Comparison of ENCODE assay signal across 39 mouse cellular contexts in the genomic region with DNA sequence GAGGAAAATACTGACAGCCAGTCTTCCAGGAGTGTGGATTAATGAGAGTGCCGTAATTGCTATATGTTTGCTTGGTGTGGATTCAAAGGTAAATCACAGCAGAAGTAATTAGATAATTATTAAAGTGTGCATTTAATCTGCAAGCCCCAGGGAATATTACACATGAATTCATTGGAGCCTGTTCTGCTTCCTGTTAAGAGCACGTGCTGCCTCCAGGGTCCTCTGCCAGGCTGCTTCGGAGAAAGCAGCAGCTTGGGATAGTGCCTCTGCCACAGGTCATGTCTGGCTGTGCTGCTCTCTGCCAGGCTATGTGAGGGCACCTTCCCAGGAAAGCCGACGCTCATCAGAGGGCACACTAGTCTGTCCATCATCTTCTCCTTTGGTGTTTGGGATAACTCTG. TPM values are rescaled to one million over a fixed set of nuclear protein-coding genes. Genes with fewer than 3 reads are reported as not detected.
A peak's percentile ranks its signal among the peaks of the same experiment; 100 is the strongest.
DNase-seq lines count a peak whose midpoint lies in the region; ATAC-seq lines count a peak whose summit lies in the region.
"Had no signal": no experiment of that assay in that cellular context is flagged by ENCODE, and none has a peak within 500 bp of the region (broad histone marks: within the 10 kb centered on the region; RNA-seq: fewer than 3 reads in every experiment).

No protein-coding gene starts in this region.

- peaks cover 27% of the 10 kb centered on the region for H3K4me1 ChIP-seq in forebrain, embryonic 14.5 days (ENCODE audit: control insufficient read depth, insufficient read depth, low read length)
- peaks cover 28% of the 10 kb centered on the region for H3K4me1 ChIP-seq in forebrain, embryonic 10.5 days
- H3K4me1 ChIP-seq in neural tube, embryonic 13.5 days (replicated peaks): peaks cover 15% of the 10 kb centered on the region
- H3K4me1 ChIP-seq: heart, embryonic 10.5 days; liver, embryonic 12.5 days had no signal

- H3K9me3 ChIP-seq in forebrain, embryonic 14.5 days (replicated peaks; ENCODE audit: control insufficient read depth, low read length): no peaks in the 10 kb centered on the region
- H3K9me3 ChIP-seq in forebrain, embryonic 10.5 days: no peaks in the 10 kb centered on the region
- no peaks in the 10 kb centered on the region for H3K9me3 ChIP-seq in neural tube, embryonic 13.5 days
- H3K9me3 ChIP-seq: G1E; heart, embryonic 10.5 days; heart, embryonic 15.5 days; hindbrain, embryonic 12.5 days; liver, embryonic 12.5 days; midbrain, embryonic 15.5 days had no signal

- H3K27ac ChIP-seq in forebrain, embryonic 14.5 days (ENCODE audit: low read depth, low read length): no peak overlapping the region
- no peak overlapping the region for H3K27ac ChIP-seq in forebrain, embryonic 10.5 days
- H3K27ac ChIP-seq in neural tube, embryonic 13.5 days (replicated peaks): no peak overlapping the region
- H3K27ac ChIP-seq: heart, embryonic 10.5 days; heart, embryonic 15.5 days; hindbrain, embryonic 12.5 days; left cerebral cortex, adult 2 months; liver, embryonic 12.5 days; macrophage; midbrain, embryonic 15.5 days; stomach, postnatal 0 days had no signal

- intact Hi-C loops in left cerebral cortex, postnatal 4 days (cut with DNase I): no loop called here
- intact Hi-C loops in left cerebral cortex, postnatal 14 days (cut with DNase I): no loop called here

- no peak for ATAC-seq in forebrain, embryonic 14.5 days
- ATAC-seq in neural tube, embryonic 13.5 days (ENCODE audit: low read depth): peak; percentile 41; the same call in 1 of the 2 replicates
- ATAC-seq: inflammation-experienced regulatory T-cells, adult 6 months; liver, embryonic 12.5 days; liver, postnatal 0 days; midbrain, embryonic 15.5 days; Patski had no signal

- peaks cover 19% of the 10 kb centered on the region; the same call in 1 of the 2 replicates for H3K27me3 ChIP-seq in forebrain, embryonic 14.5 days (replicated peaks; ENCODE audit: control insufficient read depth, insufficient read depth, low read length)
- peaks cover 100% of the 10 kb centered on the region for H3K27me3 ChIP-seq in forebrain, embryonic 10.5 days (ENCODE audit: poor library complexity, severe bottlenecking)
- H3K27me3 ChIP-seq in neural tube, embryonic 13.5 days: peaks cover 79% of the 10 kb centered on the region

- 53% methylated on average over 5 of the region's 5 CpGs for WGBS in forebrain, embryonic 14.5 days
- 61% methylated on average over 5 of the region's 5 CpGs for WGBS in forebrain, embryonic 10.5 days
- WGBS in neural tube, embryonic 13.5 days: 44% methylated on average over 5 of the region's 5 CpGs

- H3K36me3 ChIP-seq in forebrain, embryonic 14.5 days (ENCODE audit: control insufficient read depth, insufficient read depth, low read length): no peaks in the 10 kb centered on the region
- no peaks in the 10 kb centered on the region for H3K36me3 ChIP-seq in forebrain, embryonic 10.5 days (replicated peaks)
- no peaks in the 10 kb centered on the region for H3K36me3 ChIP-seq in neural tube, embryonic 13.5 days
- H3K36me3 ChIP-seq: G1E; heart, embryonic 10.5 days; heart, embryonic 15.5 days; hindbrain, embryonic 12.5 days; liver, embryonic 12.5 days; midbrain, embryonic 15.5 days had no signal

- H3K4me2 ChIP-seq in forebrain, embryonic 14.5 days (ENCODE audit: low read length): no peak overlapping the region
- H3K4me2 ChIP-seq in neural tube, embryonic 13.5 days: no peak overlapping the region
- H3K4me2 ChIP-seq: heart, embryonic 15.5 days; hindbrain, embryonic 12.5 days; liver, embryonic 12.5 days; midbrain, embryonic 15.5 days had no signal

- peak; percentile 44 for DNase-seq in forebrain, embryonic 14.5 days (ENCODE audit: low spot score)
- DNase-seq in forebrain, embryonic 10.5 days (ENCODE audit: extremely low spot score, low spot score): no peak
- DNase-seq in left cerebral cortex, postnatal 4 days: peak; percentile 36
- no peak for DNase-seq in left cerebral cortex, postnatal 14 days (ENCODE audit: low spot score in 2 of 2)
- peak; percentile 9 for DNase-seq in MN1 (ENCODE audit: low spot score)
- no peak for DNase-seq in layer of hippocampus, adult 9-10 months (ENCODE audit: low spot score)
- DNase-seq: adrenal gland, postnatal 10 days; cerebellum, adult 11 months; cerebellum, adult 9-10 months; gastrocnemius, postnatal 25 days; heart, adult 11 months; kidney, adult 11 months; kidney, postnatal 14 days; liver, postnatal 0 days; lung, postnatal 10 days; right cerebral cortex, postnatal 4 days; thymus, postnatal 4 days had no signal

- H3K4me3 ChIP-seq in forebrain, embryonic 14.5 days (ENCODE audit: low read depth, low read length): no peak overlapping the region
- H3K4me3 ChIP-seq in forebrain, embryonic 10.5 days: no peak overlapping the region
- no peak overlapping the region for H3K4me3 ChIP-seq in neural tube, embryonic 13.5 days
- H3K4me3 ChIP-seq: heart, embryonic 10.5 days; heart, embryonic 15.5 days; hindbrain, embryonic 12.5 days; left cerebral cortex, adult 2 months; liver, embryonic 12.5 days; midbrain, embryonic 15.5 days had no signal

- no peak overlapping the region for H3K9ac ChIP-seq in forebrain, embryonic 14.5 days (ENCODE audit: low read length)
- H3K9ac ChIP-seq in neural tube, embryonic 13.5 days: no peak overlapping the region
- H3K9ac ChIP-seq: heart, embryonic 15.5 days; hindbrain, embryonic 12.5 days; liver, embryonic 12.5 days; liver, postnatal 0 days; midbrain, embryonic 15.5 days had no signal

RNA-seq across cellular contexts. Expression of a gene that starts 55.5 kb away (rescaled TPM):
- polyA plus RNA-seq in forebrain, embryonic 14.5 days (2014; fragmentation: Nextera tagmentation; extraction: Ambion mirVana): 0.27 TPM in 1 of 2 replicates, not detected in the other
- not detected in 2 replicates for polyA plus RNA-seq in forebrain, embryonic 10.5 days (2016; fragmentation: Nextera tagmentation; extraction: Ambion mirVana)
- total RNA-seq in left cerebral cortex, postnatal 4 days (2021): under 1 TPM in 1 of 2 experiments, not detected in 1; 0.44 TPM
- total RNA-seq in left cerebral cortex, postnatal 14 days (2021): not detected
- not detected in 2 replicates for polyA plus RNA-seq in neural tube, embryonic 13.5 days (2015; fragmentation: Nextera tagmentation; extraction: Ambion mirVana)
- total RNA-seq: adrenal gland, postnatal 10 days; gastrocnemius, adult 18-20 months; gastrocnemius, postnatal 25 days; heart, postnatal 25 days; layer of hippocampus, adult 18-20 months; left cerebral cortex, adult 2 months; left cerebral cortex, postnatal 36 days; megakaryocyte-erythroid progenitor cell, adult 5-6 weeks had no signal
- polyA plus RNA-seq: cortical plate, adult 2 months; G1E; heart, embryonic 10.5 days; heart, embryonic 15.5 days; inflammation-experienced regulatory T-cells, adult 6 months; kidney, embryonic 14.5 days; limb, embryonic 14.5 days; liver, embryonic 12.5 days; liver, postnatal 0 days; macrophage; Patski; spleen, adult 2 months; stomach, postnatal 0 days; thymus, postnatal 0 days had no signal

Comparison
In these comparisons a context has a peak if more than half of its experiments do, and no peak if none do; other contexts are left out.
1. DNase-seq: peak in forebrain, embryonic 14.5 days (single experiment), left cerebral cortex, postnatal 4 days (single experiment) and MN1 (single experiment); none in forebrain, embryonic 10.5 days (single experiment), left cerebral cortex, postnatal 14 days (0 of 2) and layer of hippocampus, adult 9-10 months (single experiment).